Mouse (Mus musculus) forebrain, embryonic 12.5 days (tissue): ENCODE measurements around the gene Abhd15. TPM values are rescaled to one million over a fixed set of nuclear protein-coding genes. Genes with fewer than 3 reads are reported as not detected.

Experiments
- ATAC-seq: fragments of 200-750 bp; cut with Nextera tagmentation; 2 replicates; pipeline ENCODE4 v1.8.0; 2017; ENCODE audit warnings: moderate TSS enrichment; ENCODE audit not compliant: low FRiP score
- H3K27ac ChIP-seq: fragments of 300-500 bp; sonication (generic); 2 replicates; pipeline ENCODE4 v1.5.1; 2016; ENCODE audit warnings: mild to moderate bottlenecking
- H3K27me3 ChIP-seq: fragments of 300-500 bp; sonication (generic); 2 replicates; pipeline ENCODE4 v1.6.1; 2016; ENCODE audit warnings: mild to moderate bottlenecking
- H3K36me3 ChIP-seq: fragments of 300-500 bp; sonication (generic); replicated peaks from 2 replicates; pipeline ENCODE4 v1.6.1; 2016; ENCODE audit warnings: mild to moderate bottlenecking
- H3K4me1 ChIP-seq: fragments of 300-500 bp; sonication (generic); 2 replicates; pipeline ENCODE4 v1.6.1; 2016
- H3K4me2 ChIP-seq: fragments of 300-500 bp; sonication (generic); 2 replicates; pipeline ENCODE4 v1.6.1; 2016; ENCODE audit warnings: mild to moderate bottlenecking, moderate library complexity
- H3K4me3 ChIP-seq: fragments of 300-500 bp; sonication (generic); replicated peaks from 2 replicates; pipeline ENCODE4 v1.5.1; 2016; ENCODE audit warnings: mild to moderate bottlenecking
- H3K9ac ChIP-seq: fragments of 300-500 bp; sonication (generic); 2 replicates; pipeline ENCODE4 v1.6.1; 2016; ENCODE audit warnings: mild to moderate bottlenecking
- H3K9me3 ChIP-seq: fragments of 300-500 bp; sonication (generic); 2 replicates; pipeline ENCODE4 v1.6.1; 2016
- WGBS: fragments of 180-500 bp; shearing (Covaris S2); methylation state at CpG from one replicate; pipeline ENCODE4 v1.1.7; 2016; 5-methylcytosine and 5-hydroxymethylcytosine counted together
- polyA plus RNA-seq: library from polyadenylated mRNA; unstranded; fragments of >200 nt; fragmentation: Nextera tagmentation; extraction: Ambion mirVana; gene quantifications from 2 replicates; pipeline ENCODE4 v1.2.1, GENCODE M21; 2016

Gene Abhd15
- polyA plus RNA-seq, 1 experiment from 2014 or later, result 4.8 TPM

GRCm38 (mm10) chr11:77505291-77505980, 9.5 kb upstream of the Abhd15 start:
- Histone ChIP-seq H3K9me3 (no peaks in the 10 kb centered on the region), H3K4me1 (peaks cover 16% of the 10 kb centered on the region), H3K9ac (no peak overlapping the region), H3K27me3 (0 out of 2 replicates have a peak, but pooled peaks cover 3% of the 10 kb centered on the region), H3K36me3 (peaks cover 72% of the 10 kb centered on the region), H3K4me3 (no peak overlapping the region), H3K27ac (no peak overlapping the region), H3K4me2 (no peak overlapping the region)
- 91% methylated on average over 22 of the region's 22 CpGs for WGBS
- ATAC-seq, result no peak

DNA sequence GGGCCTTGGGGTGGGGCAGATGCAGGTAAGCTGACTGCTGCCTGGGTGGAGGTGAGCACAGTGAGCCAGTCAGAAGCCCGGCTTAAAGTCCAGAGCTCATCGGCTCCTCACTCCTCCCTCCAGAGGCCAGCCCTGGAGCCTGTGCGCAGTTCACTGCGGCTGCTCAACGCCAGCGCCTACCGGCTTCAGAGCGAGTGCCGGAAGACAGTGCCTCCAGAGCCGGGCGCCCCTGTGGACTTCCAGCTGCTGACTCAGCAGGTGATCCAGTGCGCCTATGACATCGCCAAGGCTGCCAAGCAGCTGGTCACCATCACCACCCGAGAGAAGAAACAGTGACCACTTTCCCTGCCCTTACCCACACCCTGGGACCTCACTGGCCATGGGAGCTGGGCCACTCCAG, 8.6 kb upstream of the Abhd15 start:
- Histone ChIP-seq H3K27me3 (0 out of 2 replicates have a peak, but pooled peaks cover 3% of the 10 kb centered on the region), H3K9me3 (no peaks in the 10 kb centered on the region), H3K9ac (no peak overlapping the region), H3K36me3 (peaks cover 63% of the 10 kb centered on the region), H3K4me1 (peaks cover 8% of the 10 kb centered on the region), H3K4me3 (no peak overlapping the region), H3K4me2 (no peak overlapping the region), H3K27ac (0 out of 2 replicates have a peak overlapping the region, but pooled peaks have one; percentile 8)
- ATAC-seq, result no peak
- WGBS, result 88% methylated on average over 14 of the region's 14 CpGs

DNA sequence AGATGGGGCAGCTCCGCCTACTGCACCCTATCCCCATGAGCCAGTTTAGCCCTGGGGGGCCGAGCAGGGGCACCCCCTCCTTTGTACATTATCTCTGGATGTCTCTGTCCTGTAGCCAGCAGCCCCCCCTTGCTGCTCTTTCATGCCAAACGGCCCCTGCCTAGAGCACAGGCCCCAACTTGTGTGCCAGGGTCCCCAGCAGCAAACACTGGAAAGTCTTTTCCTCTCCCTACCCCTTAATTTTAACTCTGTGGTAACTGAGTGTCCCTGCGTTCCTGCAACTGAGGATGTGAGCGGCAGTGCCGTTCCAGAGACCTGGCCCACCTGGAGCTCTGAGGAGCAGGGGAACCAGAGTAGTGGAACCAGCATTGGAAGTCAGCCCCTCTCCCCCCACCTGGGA, 8.0 kb upstream of the Abhd15 start:
- Histone ChIP-seq H3K9ac (no peak overlapping the region), H3K4me2 (no peak overlapping the region), H3K36me3 (peaks cover 62% of the 10 kb centered on the region), H3K4me3 (no peak overlapping the region), H3K27ac (no peak overlapping the region), H3K27me3 (0 out of 2 replicates have a peak, but pooled peaks cover 3% of the 10 kb centered on the region), H3K4me1 (peaks cover 9% of the 10 kb centered on the region), H3K9me3 (no peaks in the 10 kb centered on the region)
- no peak for ATAC-seq
- 87% methylated on average over 6 of the region's 6 CpGs for WGBS

GRCm38 (mm10) chr11:77507426-77507825, 7.5 kb upstream of the Abhd15 start:
- peak; percentile 15; the same call in 1 of the 2 replicates for ATAC-seq
- Histone ChIP-seq H3K4me2 (no peak overlapping the region), H3K27ac (no peak overlapping the region), H3K9me3 (no peaks in the 10 kb centered on the region), H3K4me3 (no peak overlapping the region), H3K9ac (no peak overlapping the region), H3K36me3 (peaks cover 58% of the 10 kb centered on the region), H3K4me1 (peaks cover 13% of the 10 kb centered on the region), H3K27me3 (0 out of 2 replicates have a peak, but pooled peaks cover 3% of the 10 kb centered on the region)
- WGBS, result 75% methylated on average over 4 of the region's 4 CpGs

DNA sequence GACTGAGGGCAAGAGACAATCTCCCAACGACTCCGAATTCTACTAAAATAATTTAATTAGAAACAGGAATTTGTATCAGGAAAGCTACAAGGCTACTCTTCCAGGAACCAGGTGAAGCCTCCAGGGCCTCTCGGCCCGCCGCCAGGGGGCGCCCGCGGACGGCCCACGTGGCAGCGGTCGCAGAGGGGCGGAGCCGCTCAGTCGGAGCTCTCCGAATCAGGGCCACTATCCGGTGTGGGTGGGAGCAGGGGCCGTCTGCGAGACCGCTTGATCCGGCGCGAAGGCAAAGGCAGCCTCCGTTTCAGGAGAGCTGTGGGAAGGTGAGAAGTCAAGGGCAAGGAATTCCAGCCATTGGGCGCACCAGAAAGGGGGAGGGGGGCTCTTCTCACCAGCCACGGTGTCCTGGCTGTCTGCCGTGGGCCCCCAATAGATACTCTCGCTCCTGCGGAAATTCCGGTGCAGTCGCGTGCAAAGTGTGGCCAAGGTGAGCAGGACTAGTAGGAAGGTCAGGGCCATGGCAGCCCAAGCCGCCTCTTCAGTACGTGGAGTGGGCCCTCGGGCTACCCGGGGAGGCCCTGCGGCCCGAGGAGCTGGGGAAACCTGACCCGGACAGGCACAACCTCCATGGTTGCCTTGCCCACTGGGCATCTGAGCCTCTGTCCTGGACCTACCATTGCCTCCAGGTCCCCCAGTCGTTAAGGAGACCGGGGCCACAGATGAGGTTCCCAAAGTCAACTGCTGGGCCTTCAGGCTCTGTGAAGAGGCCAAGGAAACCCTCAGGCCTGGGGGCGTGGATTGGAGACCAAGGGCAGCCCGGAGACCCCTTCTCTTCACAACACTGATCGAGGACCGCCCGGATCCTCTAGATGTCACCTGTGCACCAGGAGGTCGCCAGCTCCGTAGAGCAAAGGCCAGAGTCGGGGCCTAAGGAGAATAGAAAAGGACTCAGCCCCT, 6.6 kb upstream of the Abhd15 start:
- Histone ChIP-seq H3K36me3 (peaks cover 48% of the 10 kb centered on the region), H3K4me3 (peak overlapping the region; percentile 31), H3K9ac (peak overlapping the region; percentile 44), H3K4me1 (peaks cover 17% of the 10 kb centered on the region), H3K27me3 (0 out of 2 replicates have a peak, but pooled peaks cover 3% of the 10 kb centered on the region), H3K4me2 (peak overlapping the region; percentile 67), H3K27ac (no peak overlapping the region), H3K9me3 (no peaks in the 10 kb centered on the region)
- peak; percentile 74 for ATAC-seq
- WGBS, result 22% methylated on average over 49 of the region's 49 CpGs

DNA sequence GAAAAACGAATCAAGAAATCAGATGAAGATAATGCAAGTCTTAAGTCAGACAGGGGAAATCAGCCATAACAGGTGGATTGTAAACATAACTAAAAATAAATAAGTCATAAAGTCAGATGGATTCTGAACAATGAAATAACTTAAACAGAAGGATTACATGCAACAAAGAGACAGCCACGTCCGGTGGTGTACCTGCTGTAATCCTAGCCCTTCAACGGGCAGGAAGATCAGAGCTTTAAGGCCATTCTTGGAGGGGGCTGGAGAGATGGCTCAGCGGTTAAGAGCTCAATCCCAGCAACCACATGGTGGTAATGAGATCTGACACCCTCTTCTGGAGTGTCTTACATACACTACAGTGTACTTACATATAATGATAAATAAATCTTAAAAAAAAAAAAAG, 3.6 kb upstream of the Abhd15 start:
- Histone ChIP-seq H3K4me2 (no peak overlapping the region), H3K9me3 (no peaks in the 10 kb centered on the region), H3K4me1 (peaks cover 46% of the 10 kb centered on the region), H3K4me3 (no peak overlapping the region), H3K27ac (no peak overlapping the region), H3K9ac (no peak overlapping the region), H3K36me3 (peaks cover 18% of the 10 kb centered on the region), H3K27me3 (peaks cover 26% of the 10 kb centered on the region)
- WGBS, result 83% methylated on average over 5 of the region's 5 CpGs
- no peak for ATAC-seq

- peak overlapping the region; percentile 94 for H3K4me2 ChIP-seq
- H3K27me3 ChIP-seq, result peaks cover 39% of the 10 kb centered on the region
- under 1% methylated on average over 78 of the region's 84 CpGs for WGBS
- peak; percentile 72 for ATAC-seq
- peaks cover 6% of the 10 kb centered on the region; the same call in 1 of the 2 replicates for H3K36me3 ChIP-seq
- H3K27ac ChIP-seq, result peak overlapping the region; percentile 61; the same call in 1 of the 2 replicates
- no peaks in the 10 kb centered on the region for H3K9me3 ChIP-seq
- H3K4me3 ChIP-seq, result peak overlapping the region; percentile 61
- peak overlapping the region; percentile 72 for H3K9ac ChIP-seq
- H3K4me1 ChIP-seq, result peaks cover 46% of the 10 kb centered on the region
Observed at GRCm38 (mm10) chr11:77512891-77513810, 1.8 kb upstream of the Abhd15 start.

- peaks cover 36% of the 10 kb centered on the region for H3K27me3 ChIP-seq
- H3K4me3 ChIP-seq, result peak overlapping the region; percentile 61
- H3K9ac ChIP-seq, result peak overlapping the region; percentile 72
- H3K36me3 ChIP-seq, result peaks cover 6% of the 10 kb centered on the region; the same call in 1 of the 2 replicates
- WGBS, result 5% methylated on average over 10 of the region's 10 CpGs
- peak overlapping the region; percentile 94 for H3K4me2 ChIP-seq
- H3K4me1 ChIP-seq, result peaks cover 40% of the 10 kb centered on the region
- H3K9me3 ChIP-seq, result no peaks in the 10 kb centered on the region
- peak overlapping the region; percentile 38; the same call in 1 of the 2 replicates for H3K27ac ChIP-seq
- ATAC-seq, result no peak
Observed at GRCm38 (mm10) chr11:77513811-77514170, 1.1 kb upstream of the Abhd15 start.

DNA sequence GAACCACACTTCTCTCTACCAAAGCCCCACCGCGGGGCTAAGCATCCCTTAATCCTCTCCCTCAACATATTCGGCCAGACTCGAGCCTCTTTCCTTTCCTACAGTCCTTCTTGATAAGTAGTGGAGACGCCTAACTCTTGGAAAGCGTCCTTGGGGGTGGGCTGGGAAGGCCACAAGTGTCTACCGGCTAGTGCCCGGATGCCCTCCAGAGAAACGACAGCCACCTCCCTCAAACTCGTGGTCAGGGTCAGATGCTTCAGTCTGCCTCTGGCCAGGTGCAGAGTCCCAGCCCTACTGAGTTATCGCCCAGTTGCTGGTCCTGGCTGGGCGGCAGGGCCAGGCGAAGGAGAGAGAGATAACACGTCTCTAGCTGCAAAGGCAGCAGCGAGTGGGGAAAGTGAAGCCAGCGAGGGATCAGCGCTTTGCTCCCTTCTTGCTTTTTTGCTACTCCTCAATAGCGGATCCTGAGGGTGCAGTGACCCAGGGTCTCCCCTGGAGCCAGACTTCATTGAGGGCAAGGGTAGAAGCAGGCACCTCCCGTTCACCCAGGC, 565 bp upstream of the Abhd15 start:
- Histone ChIP-seq H3K9me3 (no peaks in the 10 kb centered on the region), H3K36me3 (peaks cover under 1% of the 10 kb centered on the region; the same call in 1 of the 2 replicates), H3K4me1 (peaks cover 42% of the 10 kb centered on the region), H3K27ac (0 out of 2 replicates have a peak overlapping the region, but pooled peaks have one; percentile 32), H3K4me3 (peak overlapping the region; percentile 54), H3K27me3 (peaks cover 36% of the 10 kb centered on the region), H3K4me2 (peak overlapping the region; percentile 94), H3K9ac (peak overlapping the region; percentile 62)
- 4% methylated on average over 19 of the region's 19 CpGs for WGBS
- ATAC-seq, result no peak

- Histone ChIP-seq H3K4me2 (peak within 1 kb of the TSS; percentile 94), H3K9me3 (no peaks in the 10 kb centered on the region), H3K4me1 (peaks cover 56% of the 10 kb centered on the region), H3K27me3 (peaks cover 36% of the 10 kb centered on the region), H3K9ac (peak within 1 kb of the TSS; percentile 62), H3K4me3 (peak within 1 kb of the TSS; percentile 54), H3K36me3 (no peaks in the 10 kb centered on the region), H3K27ac (peak within 1 kb of the TSS; percentile 57)
- ATAC-seq, result no peak; the same call in 1 of the 2 replicates
- 5% methylated on average over 39 of the region's 39 CpGs for WGBS
Observed at GRCm38 (mm10) chr11:77515637-77516552, 974 bp downstream of the Abhd15 start, which contains the start of gene Trp53i13. Trp53i13 (minus strand) TSS chr11:77515980.
